Mouse (Mus musculus): Measurements from ENCODE around the gene Mtif2.
"Not testable (repeated sequence)": the region's sequence is repeated elsewhere in the genome, so short reads cannot be mapped to it uniquely, and the experiment has no call there.

Gene Mtif2

GRCm38 (mm10) chr11:29525988-29526794 lies at the start of gene Mtif2:
Gene Mtif2 (plus strand): TSS chr11:29526408.
- DNase-seq (ENCODE audit: low spot score) = peak; percentile 90

GRCm38 (mm10) chr11:29493135-29493534 lies 33.1 kb upstream of the Mtif2 start:
- DNase-seq (ENCODE audit: low spot score) = no peak

- DNase-seq (ENCODE audit: low spot score) = no peak
These were observed 29.2 kb upstream of the Mtif2 start for GRCm38 (mm10) chr11:29496962-29497361.

GRCm38 (mm10) chr11:29503948-29504893 lies 22.0 kb upstream of the Mtif2 start:
- DNase-seq (ENCODE audit: low spot score) = no peak

- DNase-seq (ENCODE audit: low spot score) = no peak
These were observed 21.1 kb upstream of the Mtif2 start for GRCm38 (mm10) chr11:29504899-29505625.

- no peak for DNase-seq (ENCODE audit: low spot score)
These were observed 16.8 kb upstream of the Mtif2 start for GRCm38 (mm10) chr11:29509421-29509820.

GRCm38 (mm10) chr11:29512818-29513535 lies 13.2 kb upstream of the Mtif2 start:
- DNase-seq (ENCODE audit: low spot score) = no peak

GRCm38 (mm10) chr11:29514325-29514681 lies 11.9 kb upstream of the Mtif2 start:
- DNase-seq (ENCODE audit: low spot score) = no peak

GRCm38 (mm10) chr11:29514682-29515412 lies 11.4 kb upstream of the Mtif2 start, which contains the start of gene Prorsd1:
Gene Prorsd1 (minus strand): TSS chr11:29515033.
- peak; percentile 93 for DNase-seq (ENCODE audit: low spot score)

GRCm38 (mm10) chr11:29538201-29538600 lies 12.0 kb downstream of the Mtif2 start:
- no peak for DNase-seq (ENCODE audit: low spot score)

- DNase-seq (ENCODE audit: low spot score) = no peak
These were observed 18.2 kb downstream of the Mtif2 start for GRCm38 (mm10) chr11:29544225-29544945.

GRCm38 (mm10) chr11:29545150-29545752 lies 19.0 kb downstream of the Mtif2 start:
- DNase-seq (ENCODE audit: low spot score) = not testable (repeated sequence)

GRCm38 (mm10) chr11:29546297-29546696 lies 20.1 kb downstream of the Mtif2 start:
- not testable (repeated sequence) for DNase-seq (ENCODE audit: low spot score)

- DNase-seq (ENCODE audit: low spot score) = no peak
These were observed 20.6 kb downstream of the Mtif2 start for GRCm38 (mm10) chr11:29546762-29547161.

- no peak for DNase-seq (ENCODE audit: low spot score)
These were observed 21.1 kb downstream of the Mtif2 start for GRCm38 (mm10) chr11:29547249-29547751.

- DNase-seq (ENCODE audit: low spot score) = peak; percentile 91
These were observed 21.7 kb downstream of the Mtif2 start, which contains the start of the genes Clhc1 and Rps27a for GRCm38 (mm10) chr11:29547752-29548503. Gene Clhc1 (plus strand): TSS chr11:29547950. Gene Rps27a (minus strand): TSS chr11:29548109.

- DNase-seq (ENCODE audit: low spot score) = no peak
These were observed 22.6 kb downstream of the Mtif2 start for GRCm38 (mm10) chr11:29548504-29549424.

All from yolk sac, embryonic 10.5 days (tissue).